12 mouse cellular contexts compared by ENCODE assay signal in the genomic region with DNA sequence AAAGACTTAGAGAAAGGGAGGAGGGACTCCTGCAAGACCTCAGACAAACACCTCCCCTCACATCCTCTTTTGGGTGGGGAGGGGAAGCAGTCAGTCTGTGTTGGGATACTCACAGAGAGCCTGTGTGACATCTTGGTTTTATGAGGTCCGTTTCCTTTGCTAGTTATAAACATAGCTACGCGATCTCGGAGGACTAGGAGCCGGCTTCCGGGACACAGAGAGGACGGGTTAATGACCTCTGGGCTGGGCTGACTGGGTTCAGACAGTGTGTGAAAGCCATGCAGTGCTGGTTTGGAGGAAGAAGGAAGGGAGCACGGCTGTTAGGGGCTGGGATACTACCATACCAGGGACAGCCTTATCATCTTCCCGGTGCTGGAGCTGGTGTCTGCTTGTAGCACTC.
A peak's percentile ranks its signal among the peaks of the same experiment; 100 is the strongest.
DNase-seq lines count a peak whose midpoint lies in the region; ATAC-seq and TF ChIP-seq lines count a peak whose summit lies in the region.
"Had no signal": no experiment of that assay in that cellular context is flagged by ENCODE, and none has a peak within 500 bp of the region (broad histone marks: within the 10 kb centered on the region; RNA-seq: fewer than 3 reads in every experiment).

No protein-coding gene starts in this region.

- TF ChIP-seq CTCF in lung, embryonic 14.5 days (IDR thresholded peaks at IDR 0.05; ENCODE audit: low read depth): no peak
- TF ChIP-seq CTCF in lung, adult 2 months (IDR thresholded peaks at IDR 0.05; ENCODE audit: insufficient read depth, low read length): no peak

- peak; percentile 58 for DNase-seq in lung, embryonic 14.5 days
- no peak for DNase-seq in lung, adult 2 months
- DNase-seq in kidney, adult 9 months: peak; percentile 79
- no peak for DNase-seq in liver, embryonic 13.5 days
- peak; percentile 18 for DNase-seq in yolk sac, embryonic 10.5 days (ENCODE audit: low spot score)
- no peak for DNase-seq in right cerebral cortex, adult 18-20 months
- DNase-seq: cerebellum, adult 8-10 months; thymus, postnatal 25 days had no signal

- H3K9me3 ChIP-seq in lung, embryonic 14.5 days (ENCODE audit: low read depth, low read length): no peaks in the 10 kb centered on the region
- H3K9me3 ChIP-seq in liver, embryonic 13.5 days (replicated peaks): no peaks in the 10 kb centered on the region
- no peaks in the 10 kb centered on the region for H3K9me3 ChIP-seq in midbrain, embryonic 13.5 days
- H3K9me3 ChIP-seq: neural tube, embryonic 15.5 days had no signal

- no peaks in the 10 kb centered on the region; the same call in 1 of the 2 replicates for H3K4me1 ChIP-seq in lung, embryonic 14.5 days (ENCODE audit: insufficient read depth)
- H3K4me1 ChIP-seq in lung, adult 2 months (ENCODE audit: control insufficient read depth, insufficient read depth, low read length): no peaks in the 10 kb centered on the region; the same call in 1 of the 2 replicates
- H3K4me1 ChIP-seq in liver, embryonic 13.5 days (replicated peaks): no peaks in the 10 kb centered on the region
- H3K4me1 ChIP-seq in midbrain, embryonic 13.5 days (replicated peaks): no peaks in the 10 kb centered on the region

- no peaks in the 10 kb centered on the region for H3K36me3 ChIP-seq in lung, embryonic 14.5 days (ENCODE audit: insufficient read depth)
- H3K36me3 ChIP-seq in liver, embryonic 13.5 days: no peaks in the 10 kb centered on the region
- no peaks in the 10 kb centered on the region for H3K36me3 ChIP-seq in midbrain, embryonic 13.5 days
- H3K36me3 ChIP-seq: neural tube, embryonic 15.5 days had no signal

- H3K27ac ChIP-seq in lung, embryonic 14.5 days (ENCODE audit: low read depth): no peak overlapping the region
- no peak overlapping the region for H3K27ac ChIP-seq in liver, embryonic 13.5 days
- no peak overlapping the region for H3K27ac ChIP-seq in midbrain, embryonic 13.5 days
- H3K27ac ChIP-seq: left cerebral cortex, adult 2 months; neural tube, embryonic 15.5 days had no signal

- TF ChIP-seq POLR2A in lung, adult 2 months (IDR thresholded peaks at IDR 0.05; ENCODE audit: borderline replicate concordance, extremely low read depth, low read depth, low read length): no peak

- no peak overlapping the region for H3K9ac ChIP-seq in lung, embryonic 14.5 days
- no peak overlapping the region for H3K9ac ChIP-seq in liver, embryonic 13.5 days
- no peak overlapping the region for H3K9ac ChIP-seq in midbrain, embryonic 13.5 days (replicated peaks)
- H3K9ac ChIP-seq: neural tube, embryonic 15.5 days had no signal

- WGBS in lung, embryonic 14.5 days: 29% methylated on average over 9 of the region's 9 CpGs
- 18% methylated on average over 9 of the region's 9 CpGs for WGBS in lung, adult 2 months
- 31% methylated on average over 9 of the region's 9 CpGs for WGBS in liver, embryonic 13.5 days (ENCODE audit: insufficient replicate concordance)
- 85% methylated on average over 9 of the region's 9 CpGs for WGBS in midbrain, embryonic 13.5 days

- peak; percentile 67; the same call in 1 of the 2 replicates for ATAC-seq in lung, embryonic 14.5 days (ENCODE audit: insufficient read depth)
- peak; percentile 48 for ATAC-seq in liver, embryonic 13.5 days (ENCODE audit: low read depth)
- ATAC-seq in midbrain, embryonic 13.5 days: no peak

- H3K4me2 ChIP-seq in lung, embryonic 14.5 days: peak overlapping the region; percentile 22; the same call in 1 of the 2 replicates
- no peak overlapping the region for H3K4me2 ChIP-seq in liver, embryonic 13.5 days
- H3K4me2 ChIP-seq in midbrain, embryonic 13.5 days (replicated peaks): no peak overlapping the region

- no peaks in the 10 kb centered on the region for H3K27me3 ChIP-seq in lung, embryonic 14.5 days (ENCODE audit: insufficient read depth, low read length)
- H3K27me3 ChIP-seq in liver, embryonic 13.5 days: no peaks in the 10 kb centered on the region
- no peaks in the 10 kb centered on the region for H3K27me3 ChIP-seq in midbrain, embryonic 13.5 days
- H3K27me3 ChIP-seq: neural tube, embryonic 15.5 days had no signal

- H3K4me3 ChIP-seq in lung, embryonic 14.5 days (ENCODE audit: low read depth, low read length): no peak overlapping the region
- H3K4me3 ChIP-seq in lung, adult 2 months (replicated peaks; ENCODE audit: extremely low read depth, low read depth, low read length): no peak overlapping the region
- H3K4me3 ChIP-seq in liver, embryonic 13.5 days (replicated peaks): no peak overlapping the region
- H3K4me3 ChIP-seq in midbrain, embryonic 13.5 days (replicated peaks): no peak overlapping the region
- H3K4me3 ChIP-seq: erythroblast, embryonic 14.5 days; left cerebral cortex, adult 2 months; neural tube, embryonic 15.5 days had no signal

Comparison
In these comparisons a context has a peak if more than half of its experiments do, and no peak if none do; other contexts are left out.
1. DNase-seq: peak in lung, embryonic 14.5 days (single experiment), kidney, adult 9 months (single experiment) and yolk sac, embryonic 10.5 days (single experiment); none in lung, adult 2 months (single experiment), liver, embryonic 13.5 days (single experiment) and right cerebral cortex, adult 18-20 months (single experiment).